Comparison of ENCODE assay signal across 8 mouse cellular contexts in genomic region chr10:126833006-126833405, GRCm38 (mm10).
DNase-seq lines count a peak whose midpoint lies in the region; ATAC-seq and TF ChIP-seq lines count a peak whose summit lies in the region.
"Had no signal": no experiment of that assay in that cellular context is flagged by ENCODE, and none has a peak within 500 bp of the region (broad histone marks: within the 10 kb centered on the region; RNA-seq: fewer than 3 reads in every experiment).

No protein-coding gene starts in this region.

- H3K4me3 ChIP-seq in kidney, postnatal 0 days (replicated peaks; ENCODE audit: low read depth, low read length): no peak overlapping the region
- H3K4me3 ChIP-seq: embryonic facial prominence, embryonic 15.5 days had no signal

- H3K27me3 ChIP-seq in kidney, postnatal 0 days (ENCODE audit: insufficient read depth, low read length): no peaks in the 10 kb centered on the region
- H3K27me3 ChIP-seq: embryonic facial prominence, embryonic 15.5 days had no signal

- no peak for ATAC-seq in kidney, postnatal 0 days (replicated peaks; ENCODE audit: low FRiP score, low read depth)

- H3K4me1 ChIP-seq in kidney, postnatal 0 days (replicated peaks; ENCODE audit: insufficient read depth, low read length): no peaks in the 10 kb centered on the region

- TF ChIP-seq CTCF in kidney, postnatal 0 days (IDR thresholded peaks at IDR 0.05; ENCODE audit: low read depth): peak; percentile 64
- TF ChIP-seq CTCF in brain, embryonic 14.5 days (IDR thresholded peaks at IDR 0.05; ENCODE audit: borderline replicate concordance, extremely low read depth, insufficient read depth, insufficient read length): peak; percentile 62

- H3K27ac ChIP-seq in kidney, postnatal 0 days: no peak overlapping the region
- H3K27ac ChIP-seq: embryonic facial prominence, embryonic 15.5 days had no signal

- WGBS in kidney, postnatal 0 days: 55% methylated on average over 5 of the region's 5 CpGs

- no peak overlapping the region for H3K9ac ChIP-seq in kidney, postnatal 0 days (ENCODE audit: low read depth, low read length)
- H3K9ac ChIP-seq: embryonic facial prominence, embryonic 15.5 days had no signal

- no peaks in the 10 kb centered on the region for H3K36me3 ChIP-seq in kidney, postnatal 0 days (ENCODE audit: insufficient read depth, low read length)
- H3K36me3 ChIP-seq: embryonic facial prominence, embryonic 15.5 days had no signal

- DNase-seq in kidney, postnatal 0 days (ENCODE audit: low spot score): no peak
- DNase-seq in kidney, adult 11 months: no peak
- peak; percentile 42 for DNase-seq in thymus, postnatal 4 days
- no peak for DNase-seq in thymus, adult 18-20 months
- DNase-seq in brain, embryonic 14.5 days (ENCODE audit: low read depth): peak; percentile 40
- DNase-seq in naive thymus-derived CD4-positive, alpha-beta T cell, adult 2 months (ENCODE audit: low read depth): peak; percentile 9
- DNase-seq in spleen, postnatal 14 days (ENCODE audit: low spot score in 2 of 2): no peak

- H3K9me3 ChIP-seq in kidney, postnatal 0 days (replicated peaks; ENCODE audit: low read length): no peaks in the 10 kb centered on the region
- H3K9me3 ChIP-seq: embryonic facial prominence, embryonic 15.5 days had no signal

- TF ChIP-seq POLR2A in brain, embryonic 14.5 days (IDR thresholded peaks at IDR 0.05; ENCODE audit: borderline replicate concordance, extremely low read depth, insufficient read depth, insufficient read length, poor library complexity, severe bottlenecking): no peak

- H3K4me2 ChIP-seq in kidney, postnatal 0 days (ENCODE audit: low read length): no peak overlapping the region
- H3K4me2 ChIP-seq: embryonic facial prominence, embryonic 15.5 days had no signal

Comparison
In these comparisons a context has a peak if more than half of its experiments do, and no peak if none do; other contexts are left out.
1. DNase-seq: peak in thymus, postnatal 4 days (single experiment), brain, embryonic 14.5 days (single experiment) and naive thymus-derived CD4-positive, alpha-beta T cell, adult 2 months (single experiment); none in kidney, postnatal 0 days (single experiment), kidney, adult 11 months (single experiment), thymus, adult 18-20 months (0 of 2) and spleen, postnatal 14 days (0 of 2).